Mouse (Mus musculus) liver, postnatal 0 days (tissue): Measurements from ENCODE around the gene Gm42420.

Source experiments
- CTCF ChIP-seq: sonication (generic); IDR thresholded peaks from 2 replicates; pipeline ENCODE4 v1.5.1; 2016; ENCODE audit warnings: antibody characterized with exemption, low read depth
- EP300 ChIP-seq: IDR thresholded peaks from 2 replicates; pipeline ENCODE4 v1.6.1; 2016; ENCODE audit warnings: antibody characterized with exemption, low read depth, mild to moderate bottlenecking

DNA sequence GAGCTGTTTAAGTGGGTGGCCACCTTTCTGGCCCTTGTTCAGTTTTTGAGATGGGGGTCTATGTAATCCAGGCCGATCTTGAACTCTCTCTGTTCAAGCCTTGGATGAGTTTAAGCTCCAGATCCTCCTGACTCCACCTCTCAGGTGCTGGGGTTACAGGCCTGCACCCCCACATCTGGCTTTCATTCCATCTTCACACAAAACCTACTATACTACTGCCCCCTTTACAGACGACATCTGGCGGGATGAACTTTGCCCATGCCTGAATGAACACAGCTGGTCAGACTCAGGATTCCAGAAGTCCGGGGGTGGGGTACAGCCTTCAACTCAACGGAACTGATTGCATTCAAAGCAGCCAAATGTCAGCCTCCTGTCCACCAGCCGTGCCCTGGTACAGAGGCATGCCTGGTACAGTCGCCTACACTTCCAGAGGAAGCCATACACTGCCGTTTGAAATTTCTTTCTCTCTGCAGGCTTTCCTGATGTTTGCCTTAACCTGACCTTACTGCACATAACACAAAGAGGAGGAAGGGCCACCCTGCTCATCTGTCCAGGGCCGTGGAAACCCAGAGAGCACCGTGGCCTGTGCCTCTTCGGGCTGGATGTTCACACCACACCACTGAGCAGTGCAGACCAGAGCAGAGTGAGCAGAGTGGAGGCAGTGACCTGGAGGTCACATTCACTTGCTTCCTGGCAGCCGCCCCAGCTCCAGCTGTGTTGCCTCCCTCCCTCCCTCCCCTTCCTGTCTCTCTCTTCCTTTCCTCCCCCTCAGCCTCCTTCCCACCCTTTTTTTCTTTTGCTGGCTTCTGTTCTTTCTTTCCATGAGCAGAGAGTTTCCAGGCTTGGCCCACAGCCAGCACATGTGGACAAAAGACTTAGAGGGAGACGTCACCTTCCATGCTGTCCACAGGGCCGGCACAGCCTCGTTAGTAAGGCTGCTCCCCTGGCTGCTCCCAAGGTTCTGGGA, 42.6 kb upstream of the Gm42420 start:
- no peak for TF ChIP-seq CTCF
- TF ChIP-seq EP300, result no peak
